Mouse (Mus musculus): ENCODE data around the gene Smarcd1. TPM values are rescaled to one million over a fixed set of nuclear protein-coding genes. Genes with fewer than 3 reads are reported as not detected.

Gene Smarcd1
- polyA plus RNA-seq, 1 experiment from 2014 or later, result 22.1 TPM

- ATAC-seq (ENCODE audit: extremely low read depth, insufficient number of reproducible peaks, low FRiP score, low TSS enrichment), result no peak
- Histone ChIP-seq H3K4me2 (no peak overlapping the region), H3K27ac (replicated peaks) (no peak overlapping the region), H3K36me3 (peaks cover 99% of the 10 kb centered on the region), H3K9me3 (no peaks in the 10 kb centered on the region), H3K4me1 (no peaks in the 10 kb centered on the region), H3K9ac (no peak overlapping the region), H3K4me3 (no peak overlapping the region), H3K27me3 (replicated peaks) (no peaks in the 10 kb centered on the region)
- 96% methylated on average over 4 of the region's 4 CpGs for WGBS
Measured at GRCm38 (mm10) chr15:99740229-99740628, 38.3 kb downstream of the Smarcd1 start.

DNA sequence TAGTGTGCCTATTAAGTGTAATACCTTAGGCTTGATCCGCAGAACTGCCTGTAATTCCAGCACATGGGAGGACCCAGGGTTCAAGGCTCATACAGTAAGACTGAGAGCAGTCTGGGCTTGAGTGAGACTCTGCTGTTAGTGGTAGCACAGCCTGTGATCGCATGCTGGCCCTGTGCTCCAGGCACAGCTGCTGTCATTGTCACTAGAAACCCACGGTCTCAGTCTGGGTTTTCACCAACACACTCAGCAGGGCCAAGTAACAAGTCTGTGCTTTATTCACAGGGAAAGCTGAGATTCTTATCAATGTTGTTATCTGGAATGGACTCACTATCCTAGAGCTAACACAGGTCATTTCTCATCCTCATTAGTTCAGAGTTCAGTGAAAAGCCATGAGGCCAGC is 52.3 kb downstream of the Smarcd1 start:
- no peak overlapping the region for H3K4me2 ChIP-seq
- 65% methylated on average over 3 of the region's 3 CpGs for WGBS
- H3K36me3 ChIP-seq, result peaks cover 16% of the 10 kb centered on the region

More for the DNA sequence above, 52.3 kb downstream of the Smarcd1 start:
- Histone ChIP-seq H3K9me3 (no peaks in the 10 kb centered on the region), H3K27ac (replicated peaks) (no peak overlapping the region), H3K27me3 (replicated peaks) (no peaks in the 10 kb centered on the region), H3K4me3 (no peak overlapping the region), H3K9ac (no peak overlapping the region), H3K4me1 (peaks cover 7% of the 10 kb centered on the region; the same call in 1 of the 2 replicates)
- no peak for ATAC-seq (ENCODE audit: extremely low read depth, insufficient number of reproducible peaks, low FRiP score, low TSS enrichment)

Other genes with a start within 250 kb of the Smarcd1 start
- gene Nckap5l, start 244.4 kb upstream of the Smarcd1 start, polyA plus RNA-seq (2015; fragmentation: Nextera tagmentation; extraction: Ambion mirVana), result 6.8 and 7.7 TPM in 2 replicates
- gene Bcdin3d, start 227.4 kb upstream of the Smarcd1 start, polyA plus RNA-seq (2015; fragmentation: Nextera tagmentation; extraction: Ambion mirVana), result 10.5 and 13.7 TPM in 2 replicates
- gene Faim2, start 174.0 kb upstream of the Smarcd1 start, polyA plus RNA-seq (2015; fragmentation: Nextera tagmentation; extraction: Ambion mirVana), result 0.12 and 0.22 TPM in 2 replicates
- not detected in 2 replicates for gene Aqp2, start 123.1 kb upstream of the Smarcd1 start, polyA plus RNA-seq (2015; fragmentation: Nextera tagmentation; extraction: Ambion mirVana)
- gene Aqp5, start 111.3 kb upstream of the Smarcd1 start, polyA plus RNA-seq (2015; fragmentation: Nextera tagmentation; extraction: Ambion mirVana), result 0.43 and 0.67 TPM in 2 replicates
- gene Aqp6, start 100.7 kb upstream of the Smarcd1 start, polyA plus RNA-seq (2015; fragmentation: Nextera tagmentation; extraction: Ambion mirVana), result not detected in 2 replicates
- 119 and 125 TPM in 2 replicates for gene Racgap1, start 50.5 kb upstream of the Smarcd1 start, polyA plus RNA-seq (2015; fragmentation: Nextera tagmentation; extraction: Ambion mirVana)
- gene Asic1, start 31.8 kb upstream of the Smarcd1 start, polyA plus RNA-seq (2015; fragmentation: Nextera tagmentation; extraction: Ambion mirVana), result 1.6 and 1.8 TPM in 2 replicates
- not detected in 2 replicates for gene Gm17349, start 3.4 kb downstream of the Smarcd1 start, polyA plus RNA-seq (2015; fragmentation: Nextera tagmentation; extraction: Ambion mirVana)
- gene Gpd1, start 15.4 kb downstream of the Smarcd1 start, polyA plus RNA-seq (2015; fragmentation: Nextera tagmentation; extraction: Ambion mirVana), result 1.3 and 1.8 TPM in 2 replicates
- gene Cox14, start 23.5 kb downstream of the Smarcd1 start, polyA plus RNA-seq (2015; fragmentation: Nextera tagmentation; extraction: Ambion mirVana), result 155 and 181 TPM in 2 replicates
- gene Cers5, start 70.8 kb downstream of the Smarcd1 start, polyA plus RNA-seq (2015; fragmentation: Nextera tagmentation; extraction: Ambion mirVana), result 51.6 and 54.7 TPM in 2 replicates
- 17.6 and 17.8 TPM in 2 replicates for gene Lima1, start 173.3 kb downstream of the Smarcd1 start, polyA plus RNA-seq (2015; fragmentation: Nextera tagmentation; extraction: Ambion mirVana)